Mouse (Mus musculus): ENCODE measurements around the gene Olfr854.

The Olfr854 gene

GRCm38 (mm10) chr9:19567282-19567681 lies at the start of gene Olfr854:
Gene Olfr854 (minus strand): TSS chr9:19567382.
- no peak for DNase-seq

- no peak for DNase-seq
Observed at GRCm38 (mm10) chr9:19582317-19582716, 15.1 kb upstream of the Olfr854 start, which contains the start of gene Olfr855. Gene Olfr855 (plus strand): TSS chr9:19582617.

- DNase-seq: no peak
Observed at GRCm38 (mm10) chr9:19540976-19541375, 26.2 kb downstream of the Olfr854 start, which contains the start of gene Olfr853. Gene Olfr853 (minus strand): TSS chr9:19541076.

Data from lung, postnatal 14 days (tissue).